Mouse (Mus musculus) embryo, embryonic 10.5 days (tissue): ENCODE results near the gene Gba2.
"Not testable (repeated sequence)": the region's sequence is repeated elsewhere in the genome, so short reads cannot be mapped to it uniquely, and the experiment has no call there.

Source experiments
- DNase-seq: peaks from one replicate; pipeline ENCODE4 v3.0.0-alpha.2; 2015; ENCODE audit warnings: low spot score

Gba2 gene

GRCm38 (mm10) chr4:43553891-43554290 lies 24.8 kb downstream of the Gba2 start:
- no peak for DNase-seq

DNA sequence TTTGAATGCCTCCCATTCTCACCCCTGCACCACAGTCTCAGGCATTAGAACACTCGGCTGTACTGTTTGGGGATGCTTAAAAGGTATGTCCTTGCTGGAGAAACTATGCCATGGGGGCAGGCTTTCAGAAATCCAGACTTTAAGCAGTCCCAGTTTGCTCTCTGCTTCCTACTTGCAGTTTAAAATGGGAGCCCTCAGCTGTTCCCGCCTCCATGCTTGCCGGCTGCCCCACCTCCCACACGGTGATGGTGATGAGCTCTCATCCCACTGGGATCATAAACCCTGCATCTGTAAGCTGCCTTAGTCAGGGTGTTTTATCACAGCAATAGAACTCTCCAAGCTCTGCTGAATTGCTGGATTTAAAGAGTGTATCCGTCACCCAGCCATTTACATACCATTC lies 26.2 kb downstream of the Gba2 start:
- DNase-seq, result no peak

DNA sequence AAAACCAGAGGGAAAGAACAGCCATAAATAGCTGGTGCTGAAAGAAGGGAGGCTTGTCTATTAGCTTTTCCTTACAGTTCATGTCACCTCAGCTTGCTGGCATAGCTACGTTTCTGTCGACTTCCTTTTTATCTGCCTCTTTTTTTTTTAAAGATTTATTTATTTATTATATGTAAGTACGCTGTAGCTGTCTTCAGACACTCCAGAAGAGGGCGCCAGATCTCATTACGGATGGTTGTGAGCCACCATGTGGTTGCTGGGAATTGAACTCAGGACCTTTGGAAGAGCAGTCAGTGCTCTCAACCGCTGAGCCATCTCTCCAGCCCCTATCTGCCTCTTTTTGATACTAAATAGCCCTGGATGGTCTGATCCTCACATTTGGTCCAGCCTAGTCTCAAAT lies 26.8 kb downstream of the Gba2 start:
- not testable (repeated sequence) for DNase-seq

DNA sequence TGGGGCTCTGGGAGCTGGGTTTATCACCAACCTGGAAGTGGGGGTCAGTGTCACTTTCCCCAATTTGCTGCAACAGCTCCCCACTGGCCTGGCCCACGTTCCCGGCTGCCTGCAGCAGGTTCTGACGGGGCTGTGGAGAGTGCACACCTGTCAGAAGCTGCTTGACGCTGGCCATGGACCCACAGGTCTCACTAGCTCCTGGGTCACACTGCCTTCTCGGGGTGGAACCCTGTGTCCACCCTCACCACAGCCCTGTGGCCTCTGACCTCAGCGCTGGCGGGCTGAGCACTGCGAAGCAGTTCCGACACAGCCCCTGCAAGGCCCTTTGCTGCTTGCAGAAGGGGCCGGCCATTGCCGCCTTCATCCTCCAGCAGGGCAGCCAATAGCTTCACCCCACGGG lies 29.6 kb downstream of the Gba2 start:
- DNase-seq, result no peak

GRCm38 (mm10) chr4:43547160-43547559 lies 31.5 kb downstream of the Gba2 start:
- no peak for DNase-seq

- no peak for DNase-seq
Measured at GRCm38 (mm10) chr4:43546375-43547047, 32.2 kb downstream of the Gba2 start.

DNA sequence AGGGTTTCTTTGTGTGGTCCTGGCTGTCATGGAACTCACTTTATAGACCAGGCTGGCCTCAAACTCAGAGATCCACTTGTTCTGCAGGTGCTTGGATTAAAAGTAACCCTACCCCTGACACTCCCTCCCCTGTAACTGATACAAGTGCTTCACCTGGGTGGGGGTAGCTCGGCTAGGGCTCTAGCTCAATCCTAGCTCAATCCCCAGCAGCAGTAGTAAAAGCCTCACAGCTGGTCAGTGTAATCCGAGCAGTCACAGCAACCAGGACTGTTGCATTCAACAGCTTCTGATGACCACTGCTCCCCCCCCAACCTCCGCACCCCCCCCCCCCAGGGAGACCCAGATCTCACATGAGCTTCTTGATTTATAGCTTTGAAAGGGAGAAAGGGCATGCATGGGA lies 36.6 kb downstream of the Gba2 start:
- DNase-seq, result no peak

- DNase-seq, result no peak
Measured at GRCm38 (mm10) chr4:43536031-43536430, 42.6 kb downstream of the Gba2 start.

DNA sequence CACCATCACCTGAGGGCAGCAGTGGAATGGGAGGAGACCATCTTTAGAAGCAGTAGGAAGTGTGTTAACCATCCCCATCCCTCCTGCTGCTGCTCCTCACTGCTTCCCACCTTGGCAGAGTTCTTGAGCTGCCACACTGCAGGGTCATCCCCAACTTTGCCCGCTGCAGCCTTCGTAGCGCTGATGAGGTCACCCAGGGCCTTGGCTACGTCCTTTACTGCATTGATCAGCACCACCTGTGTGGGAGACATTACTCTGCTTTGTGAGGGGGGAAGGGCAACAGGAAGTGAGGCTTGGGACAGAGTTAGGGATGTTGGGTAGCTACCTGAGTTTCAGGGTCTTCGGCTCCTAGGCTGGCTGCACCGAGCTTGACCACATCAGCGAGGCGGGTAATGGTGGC lies 43.0 kb downstream of the Gba2 start:
- DNase-seq, result no peak

DNA sequence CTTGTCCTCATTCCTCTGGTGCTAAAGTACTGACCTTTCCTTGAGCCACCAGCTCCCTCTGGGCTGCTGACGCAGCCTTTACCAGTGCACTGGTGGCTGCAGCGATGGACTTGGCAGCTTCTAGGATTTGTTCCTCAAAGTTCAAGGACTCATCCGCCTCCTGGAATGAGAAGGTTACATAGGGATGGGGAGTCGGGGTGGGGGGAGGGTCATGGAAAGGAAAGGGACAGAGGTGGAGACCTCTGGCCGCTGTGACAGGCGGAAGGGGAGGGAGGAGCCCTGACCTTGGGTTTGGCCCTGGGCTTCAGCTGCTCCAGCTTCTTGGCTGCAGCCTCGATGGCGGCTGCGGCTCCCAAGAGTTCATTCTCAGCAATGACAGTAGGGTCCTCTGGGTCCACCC lies 45.4 kb downstream of the Gba2 start:
- no peak for DNase-seq

GRCm38 (mm10) chr4:43530581-43530980 lies 48.1 kb downstream of the Gba2 start:
- DNase-seq, result peak; percentile 81

DNA sequence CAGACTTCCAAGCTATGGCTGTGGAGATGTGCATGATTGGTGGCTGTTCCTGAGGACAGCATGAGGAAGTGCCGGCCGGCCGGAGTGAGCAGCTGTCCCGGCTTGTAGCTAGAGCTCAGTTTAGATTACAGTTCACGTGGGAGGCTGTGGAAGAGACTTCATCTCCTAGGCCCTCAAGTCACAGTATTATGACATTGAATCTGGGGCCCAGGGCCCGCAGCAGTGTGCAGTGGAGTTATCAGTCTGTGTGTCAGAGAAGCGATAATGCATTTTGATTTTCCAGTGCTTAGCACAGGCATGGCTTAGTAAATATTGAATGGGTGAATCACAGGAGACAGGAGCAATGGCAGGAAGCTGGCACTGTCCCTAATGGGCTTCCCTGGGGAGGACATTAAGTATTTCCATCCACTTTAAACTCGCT lies 48.6 kb downstream of the Gba2 start:
- DNase-seq, result no peak

GRCm38 (mm10) chr4:43528487-43528886 lies 50.2 kb downstream of the Gba2 start:
- DNase-seq, result no peak

DNA sequence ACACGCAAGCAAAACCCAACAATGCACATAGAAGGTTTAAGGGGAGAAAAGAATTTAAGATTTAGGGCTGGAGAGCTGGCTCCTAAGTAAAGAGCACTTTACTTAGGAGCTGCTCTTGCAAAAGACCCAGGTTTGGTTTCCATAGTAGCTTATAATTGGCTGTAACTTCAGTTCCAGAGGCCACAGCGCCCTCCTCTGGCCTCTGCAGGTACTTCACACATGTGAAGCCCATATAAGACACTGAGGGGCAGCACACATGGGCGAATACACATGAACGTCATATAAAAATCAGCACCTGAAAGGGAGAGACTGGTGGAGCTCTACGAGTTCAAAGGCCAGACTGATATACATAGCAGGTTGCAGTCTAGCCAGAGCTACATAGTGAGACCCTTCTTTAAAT lies 50.8 kb downstream of the Gba2 start:
- DNase-seq, result no peak

DNA sequence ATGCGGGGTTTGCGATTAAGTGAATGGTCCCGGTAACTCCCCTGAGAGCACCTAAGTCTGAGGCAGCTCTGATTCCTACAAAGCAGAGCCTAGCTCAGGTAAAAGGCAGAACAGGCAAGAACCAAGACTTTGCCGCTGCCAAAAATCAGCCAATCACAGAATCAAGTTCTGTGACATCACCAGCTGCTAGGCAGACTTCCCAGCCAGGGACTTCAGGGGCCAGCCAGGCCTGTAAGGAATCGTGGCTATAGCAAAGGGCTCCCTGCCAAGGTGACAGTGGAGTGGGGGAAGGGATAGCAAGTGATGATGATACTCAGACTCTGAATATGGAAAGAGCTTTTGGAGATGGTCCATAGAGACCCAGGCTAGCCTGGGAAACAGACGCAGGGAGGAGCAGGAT lies 58.7 kb downstream of the Gba2 start:
- DNase-seq, result peak; percentile 95

- DNase-seq, result peak; percentile 65
Measured at GRCm38 (mm10) chr4:43519551-43519950, 59.1 kb downstream of the Gba2 start.
